Mouse (Mus musculus): Measurements from ENCODE around the gene Hexdc.

DNA sequence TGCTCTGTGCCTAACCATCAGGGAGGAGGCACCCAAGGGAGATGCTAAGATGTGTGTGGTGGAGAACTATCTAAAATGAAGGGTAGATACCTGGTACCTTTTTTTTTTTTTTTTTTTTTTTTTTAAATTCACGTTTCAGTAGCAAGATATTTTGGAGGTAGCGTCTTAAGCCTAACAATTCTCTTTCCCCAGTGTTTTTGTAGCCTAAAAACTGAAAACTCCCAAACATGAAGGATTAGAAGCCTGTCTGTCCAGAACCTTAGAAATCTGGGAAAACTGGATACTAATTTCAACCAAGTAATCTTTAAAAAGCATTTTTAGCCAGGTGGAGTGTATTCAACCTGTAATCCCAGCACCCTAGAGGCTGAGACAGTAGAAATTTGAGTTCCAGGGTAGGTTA lies 56.8 kb downstream of the Hexdc start:
- TF ChIP-seq CTCF (IDR thresholded peaks at IDR 0.05; ENCODE audit: borderline replicate concordance, insufficient read depth, low read depth, low read length) = no peak
- no peak for TF ChIP-seq POLR2A (IDR thresholded peaks at IDR 0.05; ENCODE audit: borderline replicate concordance, insufficient read depth, low read length)
